Mouse (Mus musculus) gonadal fat pad, adult 2 months (tissue): ENCODE results near the gene Prr14. TPM values are rescaled to one million over a fixed set of nuclear protein-coding genes. Genes with fewer than 3 reads are reported as not detected.
"Not testable (repeated sequence)": the region's sequence is repeated elsewhere in the genome, so short reads cannot be mapped to it uniquely, and the experiment has no call there.

ENCODE experiments used
- DNase-seq: peaks from one replicate; pipeline ENCODE4 v3.0.0-alpha.2; 2012; ENCODE audit warnings: low read depth
- polyA plus RNA-seq: library from polyadenylated mRNA; depleted of rRNA; stranded (reverse); fragments of >200 nt; gene quantifications from 2 replicates; pipeline ENCODE4 v1.2.3, GENCODE M21; 2012

Prr14 gene
- polyA plus RNA-seq, 1 experiment, result 52.6 TPM

DNA sequence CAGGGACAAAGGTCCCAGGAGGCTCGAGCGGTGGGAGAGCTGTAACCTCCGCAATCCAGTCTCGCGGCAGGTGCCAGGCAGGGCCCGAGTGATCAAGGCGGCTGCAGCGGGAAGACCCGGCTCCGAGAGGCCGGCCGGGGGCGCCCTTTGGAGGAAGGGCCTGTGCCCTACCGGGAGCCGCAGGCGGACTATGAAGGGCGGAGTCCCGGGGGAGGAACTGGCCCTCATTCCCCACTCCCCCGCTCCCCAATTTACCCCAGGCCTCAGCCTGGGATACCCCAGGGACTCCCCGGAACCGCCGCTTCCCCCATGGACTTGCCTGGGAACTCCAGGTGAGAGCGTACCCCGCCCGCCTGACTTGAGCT is 12.2 kb downstream of the Prr14 start:
- DNase-seq, result no peak

DNA sequence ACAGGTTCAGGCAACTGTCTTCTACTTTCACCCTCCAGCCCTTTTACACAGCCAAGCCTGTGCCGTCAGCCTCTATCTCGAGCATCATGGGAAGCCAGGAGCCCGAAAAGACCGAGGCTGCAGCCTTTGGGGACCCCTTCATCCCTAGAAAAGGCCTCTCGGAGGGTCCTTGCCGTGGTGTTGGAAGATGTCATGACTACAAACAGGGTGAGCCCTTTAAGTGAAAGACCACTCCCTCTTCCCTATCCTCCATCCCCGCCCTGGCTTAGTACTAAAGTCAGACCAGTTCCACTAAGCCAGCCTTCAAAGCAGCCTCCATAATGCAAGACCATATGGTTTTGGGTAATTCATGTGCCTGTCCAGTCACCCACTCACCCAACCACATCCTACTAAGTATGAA is 12.6 kb downstream of the Prr14 start:
- DNase-seq, result no peak

DNA sequence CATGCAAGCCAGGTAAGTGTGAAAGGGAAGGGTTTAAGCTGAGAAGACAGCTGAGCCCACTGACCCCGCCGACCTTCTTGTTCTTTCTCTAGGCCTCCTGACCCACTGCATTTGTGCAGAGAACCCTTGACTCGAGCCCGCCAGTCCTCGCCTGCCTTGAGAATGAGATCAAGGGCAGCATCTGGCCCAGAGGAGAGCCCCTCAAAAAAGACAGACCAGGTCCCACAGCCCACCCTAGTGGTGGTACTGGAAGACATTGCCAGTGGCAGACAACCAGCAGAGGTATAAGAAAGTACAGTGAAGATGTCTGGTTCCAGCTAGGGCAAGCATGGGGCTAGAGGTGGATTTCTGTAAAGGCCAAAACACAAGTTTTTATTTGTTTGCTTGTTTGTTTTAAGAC is 14.3 kb downstream of the Prr14 start:
- DNase-seq, result no peak

DNA sequence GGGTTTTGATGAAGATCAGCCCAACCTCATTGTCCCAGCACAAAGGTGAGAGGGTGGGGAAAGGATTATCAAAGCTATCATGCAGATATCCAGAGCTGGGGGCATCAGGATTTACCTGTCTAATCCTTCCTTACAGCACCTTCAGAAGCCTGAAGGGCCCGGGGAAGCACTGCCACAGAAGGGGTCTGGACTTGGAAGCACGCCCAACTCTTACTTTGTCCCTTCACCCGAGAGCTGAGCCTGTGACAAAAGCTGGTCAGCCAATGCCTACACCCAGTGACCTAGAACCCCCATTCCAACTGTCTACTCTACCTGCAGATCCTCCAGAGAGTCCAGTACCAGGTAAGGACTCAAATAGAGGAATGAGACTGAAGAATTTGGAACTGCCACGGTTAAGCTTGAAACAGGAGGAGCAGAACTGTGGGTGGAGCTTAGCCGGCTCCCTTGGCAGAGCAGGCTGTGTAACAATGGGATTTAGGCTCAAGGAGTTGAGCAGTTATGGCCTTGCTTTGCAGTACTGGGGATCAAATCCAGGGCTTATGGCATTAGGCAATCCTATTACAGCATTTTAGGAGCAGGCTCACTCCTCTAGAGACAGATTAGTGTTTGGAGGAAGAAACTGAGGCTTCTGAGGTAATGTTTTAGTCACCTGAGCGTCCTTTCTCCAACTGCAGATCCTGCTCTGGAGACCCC is 15.1 kb downstream of the Prr14 start:
- peak; percentile 70 for DNase-seq

DNA sequence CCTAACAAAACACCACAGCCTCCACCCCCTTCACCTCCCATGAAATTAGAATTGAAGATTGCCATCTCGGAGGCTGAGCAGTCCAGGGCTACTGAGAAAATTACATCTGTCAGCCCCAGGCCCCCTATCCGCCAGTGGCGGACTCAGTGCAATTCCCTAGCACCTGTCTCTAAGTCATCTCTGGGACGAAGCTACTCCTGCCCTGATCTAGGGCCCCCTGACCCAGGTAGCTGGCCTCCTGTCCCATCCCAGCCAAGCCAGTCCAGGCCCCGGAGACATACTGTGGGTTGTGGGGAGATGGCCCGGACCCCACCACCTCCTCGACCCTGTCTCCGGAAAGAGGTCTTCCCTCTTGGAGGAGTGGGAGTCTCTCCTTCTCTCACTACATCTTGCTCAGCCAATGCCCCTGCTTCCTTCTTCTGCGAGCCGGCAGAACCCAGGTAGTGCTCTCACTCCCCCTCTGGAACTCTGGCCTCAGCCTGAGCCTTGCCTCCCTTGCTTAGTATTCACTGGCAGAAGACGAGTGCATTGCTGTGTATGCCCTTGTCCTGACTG is 15.9 kb downstream of the Prr14 start:
- no peak for DNase-seq

DNA sequence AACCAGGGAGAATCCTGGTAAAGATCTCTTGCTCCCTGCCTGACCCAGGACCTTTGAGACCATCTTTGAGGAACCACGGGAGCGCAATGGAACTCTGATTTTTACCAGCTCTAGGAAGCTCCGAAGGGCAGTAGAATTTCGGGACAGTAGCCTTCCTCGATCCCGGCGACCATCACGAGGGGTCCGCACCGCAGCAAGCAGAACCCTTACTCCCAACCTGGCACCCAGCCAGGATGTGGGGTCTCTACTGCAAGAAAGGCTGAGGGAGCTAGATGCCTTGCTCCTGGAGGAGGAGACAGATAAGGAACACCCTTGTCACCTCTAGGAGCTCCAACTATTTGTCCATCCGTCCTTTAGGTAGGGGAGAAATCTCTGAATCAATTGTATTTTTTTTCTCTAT is 16.9 kb downstream of the Prr14 start:
- no peak for DNase-seq

DNA sequence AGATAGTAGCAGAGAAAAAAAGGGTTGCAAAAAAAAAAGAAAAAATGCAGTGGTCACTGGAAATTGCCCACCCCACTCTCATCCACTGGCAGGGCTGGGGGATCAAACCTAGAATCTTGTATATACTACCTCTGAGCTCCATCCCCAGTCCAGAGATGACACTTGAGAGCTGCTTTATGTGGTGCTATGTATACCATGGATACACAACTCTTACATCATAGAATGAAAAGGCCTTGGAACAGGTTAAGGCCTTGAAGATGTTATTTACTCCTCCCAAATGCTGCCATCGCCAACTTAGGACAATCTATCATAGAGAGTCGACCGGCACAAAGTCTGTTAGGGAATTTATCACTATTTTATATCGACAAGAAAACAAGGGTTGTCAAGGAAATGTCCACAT is 17.4 kb downstream of the Prr14 start:
- DNase-seq, result no peak

DNA sequence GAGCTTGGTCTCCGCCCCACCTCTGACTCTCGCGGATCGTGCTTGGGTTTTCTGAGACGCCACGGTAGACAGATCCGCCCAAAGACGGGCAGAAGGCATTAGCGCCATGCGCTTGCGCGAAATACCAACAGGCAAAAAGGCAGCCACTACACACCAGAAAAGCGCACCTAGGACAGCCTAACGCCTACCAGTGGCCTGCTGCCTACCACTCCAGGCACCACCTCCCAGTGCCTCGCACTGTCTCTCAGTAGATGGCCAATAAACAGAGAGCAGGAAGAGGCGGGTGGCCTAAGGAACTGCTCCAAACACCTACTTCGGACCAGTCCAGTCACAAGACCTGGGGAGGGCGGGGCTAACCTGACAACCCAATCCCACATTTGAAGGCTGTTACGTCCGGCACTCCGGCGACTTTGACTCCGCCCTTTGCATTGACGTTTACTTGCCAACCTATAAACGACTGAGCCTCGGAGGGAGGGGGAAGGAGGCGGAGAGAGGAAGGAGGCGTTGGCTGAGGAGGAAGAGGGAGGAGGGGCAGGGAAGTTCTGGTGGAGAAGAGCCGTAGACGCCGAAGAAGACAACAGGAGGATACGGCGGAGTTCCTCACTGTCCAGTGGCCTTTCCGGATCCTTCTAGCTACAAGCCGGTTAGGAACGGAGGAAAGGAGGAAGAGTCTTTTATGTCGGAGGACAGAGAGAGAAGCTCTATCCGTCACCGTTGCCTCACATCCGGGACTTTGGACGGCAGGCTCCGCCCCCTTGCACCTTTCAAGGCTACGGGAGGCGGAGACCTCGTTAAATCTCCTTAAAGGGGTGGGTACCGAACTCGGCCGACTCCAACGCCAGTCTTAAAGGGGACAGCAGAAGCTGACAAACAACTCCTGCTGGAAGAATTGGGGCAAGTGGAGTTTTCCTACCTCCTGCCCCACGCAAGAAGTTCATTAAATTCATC is 18.6 kb downstream of the Prr14 start:
- DNase-seq, result peak; percentile 100

DNA sequence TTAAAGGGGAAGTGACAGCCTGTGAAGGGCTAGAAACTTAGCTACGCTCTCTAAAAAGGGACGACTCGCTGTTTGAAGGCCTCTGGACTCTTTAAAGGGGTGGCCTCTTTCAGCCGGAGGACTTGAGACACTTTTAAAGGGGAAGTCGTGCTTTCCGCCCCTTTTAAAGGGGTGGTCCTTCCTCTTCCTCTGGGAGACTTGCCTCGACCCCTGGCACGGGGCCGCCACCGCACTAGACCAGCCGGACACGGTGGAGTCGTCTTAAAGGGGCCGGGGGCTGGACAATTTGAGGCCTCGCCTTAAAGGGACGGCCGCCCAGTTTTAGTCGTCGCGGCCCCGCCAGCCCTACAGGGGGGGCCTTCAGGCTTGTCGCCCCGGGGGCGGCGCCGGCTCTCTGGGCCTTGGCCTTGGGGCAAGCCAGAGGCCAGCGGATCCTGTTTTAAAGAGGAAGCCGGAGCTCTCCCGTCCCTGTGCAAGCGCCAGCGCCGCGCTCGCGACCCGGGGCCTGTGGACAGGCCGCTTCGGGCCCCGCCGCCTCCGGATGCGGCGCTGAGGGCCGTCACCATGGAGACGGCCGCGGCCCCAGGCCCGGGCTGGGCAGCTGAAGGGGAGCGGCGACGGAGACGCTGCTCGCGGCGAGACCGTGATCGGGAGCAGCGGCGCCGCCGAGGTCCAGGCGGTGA is 19.4 kb downstream of the Prr14 start, which contains the start of gene Fbrs:
Gene Fbrs, plus strand, starts transcription at position 565 of the 683 bp plus-strand sequence.
- no peak for DNase-seq

DNA sequence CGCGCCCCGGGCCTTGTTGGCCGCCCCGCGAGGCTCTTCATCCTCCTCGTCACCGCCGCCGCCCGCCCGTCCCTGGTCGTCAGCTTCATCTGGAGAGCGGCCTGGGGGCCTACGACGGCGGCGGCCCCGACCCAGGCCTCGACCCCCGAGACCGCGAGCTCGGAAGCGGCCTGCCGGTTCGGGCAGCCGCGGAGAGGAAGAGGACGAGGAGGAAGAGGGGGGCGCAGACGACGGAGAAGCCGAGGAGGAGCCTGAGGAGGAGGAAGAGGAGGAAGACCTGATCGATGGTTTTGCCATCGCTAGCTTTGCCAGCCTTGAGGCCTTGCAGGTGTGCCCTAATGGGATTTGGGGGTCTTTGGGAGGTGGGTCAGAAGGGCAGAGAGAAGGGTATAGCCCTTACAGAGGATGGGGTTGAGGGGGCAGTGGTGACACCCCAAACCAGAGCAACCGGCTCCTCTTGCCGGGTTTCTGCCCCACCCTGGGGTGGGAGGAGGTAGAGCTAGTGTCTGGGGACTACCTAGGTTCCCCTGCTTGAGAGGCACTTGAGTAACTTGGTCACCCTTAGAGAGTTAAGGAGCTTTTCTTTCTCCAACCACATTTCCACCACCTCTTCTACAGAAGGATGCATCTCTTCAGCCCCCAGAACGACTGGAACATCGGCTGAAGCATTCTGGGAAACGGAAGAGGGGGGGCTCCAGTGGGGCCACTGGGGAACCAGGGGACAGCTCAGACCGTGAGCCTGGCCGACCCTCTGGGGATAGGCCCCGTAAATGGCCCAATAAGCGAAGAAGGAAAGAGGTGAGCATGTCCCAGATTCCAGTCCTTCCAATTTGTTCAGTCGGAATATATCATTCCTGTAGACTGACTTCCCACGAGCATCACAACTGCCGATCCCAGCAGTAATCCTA is 20.2 kb downstream of the Prr14 start:
- DNase-seq, result no peak

DNA sequence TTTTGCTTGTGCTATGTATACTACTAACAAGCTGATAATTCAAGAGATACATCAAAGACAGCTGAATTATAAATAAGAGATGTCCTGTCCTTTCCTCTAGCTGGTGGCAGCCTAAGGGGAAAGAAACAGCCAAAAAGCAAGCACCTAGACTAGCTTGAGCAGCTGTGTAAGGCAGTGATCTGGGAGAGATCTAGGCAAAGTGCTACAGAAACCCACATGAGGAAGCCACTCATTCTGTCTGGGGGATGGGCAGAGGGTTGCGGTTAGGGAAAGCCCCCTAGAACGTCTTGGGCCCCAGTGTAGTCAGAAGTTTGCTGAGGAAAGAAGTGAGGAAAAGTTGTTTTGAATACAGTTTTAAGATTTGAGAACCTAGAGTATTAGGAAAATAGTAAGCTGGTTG is 20.9 kb downstream of the Prr14 start:
- no peak for DNase-seq

DNA sequence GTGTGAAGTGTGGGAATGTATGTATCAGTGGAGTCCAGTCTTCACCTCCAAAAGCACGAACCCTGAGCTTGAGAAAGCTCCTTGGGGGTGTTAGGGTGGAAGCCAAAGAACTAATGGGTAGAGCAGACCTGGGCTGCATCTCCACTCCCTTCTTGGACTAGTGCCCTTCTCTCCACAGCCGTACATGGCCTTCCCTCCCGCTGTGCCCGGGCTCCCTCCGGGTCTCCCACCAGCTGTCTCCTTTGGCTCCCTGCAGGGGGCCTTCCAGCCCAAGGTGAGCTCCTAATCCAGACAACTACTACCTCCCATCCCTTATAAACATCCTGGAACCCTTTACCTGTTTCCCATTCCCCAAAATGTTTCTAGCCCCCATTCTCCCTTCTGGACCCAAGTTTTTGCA is 26.0 kb downstream of the Prr14 start:
- no peak for DNase-seq

DNA sequence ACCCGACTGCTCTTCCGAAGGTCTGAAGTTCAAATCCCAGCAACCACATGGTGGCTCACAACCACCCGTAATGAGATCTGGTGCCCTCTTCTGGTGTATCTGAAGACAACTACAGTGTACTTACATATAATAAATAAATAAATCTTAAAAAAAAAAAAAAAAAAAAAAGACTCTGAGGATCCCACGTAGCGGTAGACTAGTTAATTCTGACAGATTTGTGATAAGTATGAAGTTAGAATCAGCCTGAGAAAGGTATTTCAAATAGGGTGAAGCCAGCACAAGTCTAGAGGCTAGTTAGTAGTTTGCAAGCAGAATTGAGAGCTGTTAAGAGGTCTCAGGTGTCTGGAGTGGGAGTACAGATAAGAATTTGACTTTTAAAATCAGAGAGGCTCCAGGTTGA is 29.0 kb downstream of the Prr14 start:
- not testable (repeated sequence) for DNase-seq

DNA sequence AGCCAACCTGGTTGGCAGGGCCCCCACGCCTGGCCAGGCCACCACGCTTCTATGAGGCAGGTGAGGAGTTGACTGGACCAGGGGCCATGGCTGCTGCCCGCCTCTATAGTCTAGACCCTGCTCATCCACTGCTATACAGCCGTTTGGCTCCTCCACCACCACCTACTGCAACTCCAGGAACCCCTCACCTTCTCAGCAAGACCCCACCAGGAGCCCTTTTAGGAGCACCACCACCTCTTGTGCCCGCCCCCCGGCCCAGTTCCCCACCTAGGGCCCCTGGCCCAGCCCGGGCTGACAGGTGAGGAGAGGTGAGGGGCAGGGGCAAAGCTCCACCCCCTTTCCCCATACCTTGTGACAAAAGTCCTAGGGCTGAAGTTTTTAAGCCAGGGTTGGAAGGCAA is 30.6 kb downstream of the Prr14 start:
- no peak for DNase-seq

DNA sequence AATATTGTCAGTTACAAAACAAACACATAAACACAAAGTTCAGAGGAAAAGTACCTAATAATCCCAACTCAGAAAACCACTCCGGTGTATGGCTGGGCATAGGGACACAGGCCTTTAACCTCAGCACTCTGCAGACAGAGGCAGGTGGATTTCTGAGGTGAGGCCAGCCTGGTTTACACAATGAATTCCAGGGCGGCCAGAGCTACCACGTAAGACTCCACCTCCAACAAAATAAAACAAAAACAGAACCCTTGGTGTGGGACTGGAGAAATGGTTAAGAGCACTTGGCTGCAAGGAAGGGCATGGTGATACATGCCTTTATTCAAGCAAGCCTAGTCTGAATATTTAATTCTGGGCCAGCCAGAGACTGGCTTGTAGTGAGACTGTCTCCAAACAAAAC is 32.4 kb downstream of the Prr14 start:
- DNase-seq, result no peak

DNA sequence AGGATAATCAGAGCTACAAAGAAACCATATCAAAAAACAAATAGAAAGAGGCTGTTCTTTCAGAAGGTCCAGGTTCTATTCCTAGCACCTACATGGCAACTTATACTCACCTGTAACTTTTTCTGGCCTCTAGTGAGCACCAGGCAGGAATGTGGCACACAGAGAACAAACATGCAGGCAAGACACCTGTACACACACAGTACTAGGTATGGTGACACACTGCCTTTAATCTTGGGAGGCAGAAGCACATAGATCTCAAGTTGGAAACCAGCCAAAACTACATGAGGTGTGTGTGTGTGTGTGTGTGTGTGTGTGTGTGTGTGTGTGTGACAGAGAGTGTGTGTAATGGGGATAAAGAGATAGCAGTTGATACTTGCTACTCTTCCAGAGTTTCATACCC is 35.2 kb downstream of the Prr14 start:
- DNase-seq, result no peak

DNA sequence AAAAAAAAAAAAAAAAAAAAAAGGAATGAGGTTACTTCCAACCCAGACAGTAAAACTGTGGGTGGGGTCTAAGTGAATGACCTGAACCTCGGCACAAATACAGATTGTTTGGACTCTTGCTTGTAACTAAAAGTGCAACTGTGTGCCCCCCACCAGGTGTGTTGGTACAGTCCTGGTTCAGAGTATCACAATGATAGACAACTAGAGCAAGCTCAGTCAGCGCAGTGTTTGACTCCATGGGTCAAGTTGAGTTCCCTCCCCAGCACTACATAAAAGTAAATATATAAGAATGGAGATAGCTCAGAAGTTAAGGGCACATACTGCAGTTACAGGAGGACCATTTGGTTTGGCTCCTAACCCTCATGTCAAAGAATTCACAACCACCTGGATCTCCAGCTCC is 38.0 kb downstream of the Prr14 start:
- no peak for DNase-seq

DNA sequence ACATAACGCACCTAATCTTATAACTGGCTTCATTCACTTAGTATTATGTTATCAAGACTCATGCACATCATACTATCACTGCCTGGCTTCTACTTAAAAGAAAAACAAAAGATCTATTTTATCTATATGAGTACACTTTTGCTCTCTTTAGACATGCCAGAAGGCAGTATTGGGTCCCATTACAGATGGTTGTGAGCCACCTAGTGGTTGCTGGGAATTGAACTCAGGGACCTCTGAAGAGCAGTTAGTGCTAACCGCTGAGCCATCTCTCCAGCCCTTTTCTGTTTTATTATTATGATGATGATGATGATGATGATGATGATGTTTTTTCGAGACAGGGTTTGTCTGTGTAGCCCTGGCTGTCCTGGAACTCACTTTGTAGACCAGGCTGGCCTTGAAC is 39.0 kb downstream of the Prr14 start:
- no peak for DNase-seq

DNA sequence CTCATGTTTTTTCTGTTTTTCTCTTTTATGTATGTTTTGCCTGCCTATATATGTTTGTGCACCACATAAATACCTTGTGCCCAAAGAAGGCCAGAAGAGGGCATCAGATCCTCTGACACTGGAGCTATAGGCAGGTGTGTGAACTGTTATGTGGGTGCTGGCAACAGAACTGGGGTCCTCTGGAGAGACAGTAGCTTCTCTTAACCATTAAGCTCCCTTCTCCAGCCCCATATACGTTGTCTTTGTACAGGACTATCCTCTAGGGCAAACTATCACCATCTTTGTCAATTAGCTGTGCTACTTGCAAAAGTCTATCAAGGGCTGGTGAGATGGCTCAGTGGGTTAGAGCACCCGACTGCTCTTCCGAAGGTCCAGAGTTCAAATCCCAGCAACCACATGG is 48.9 kb downstream of the Prr14 start:
- DNase-seq, result no peak

DNA sequence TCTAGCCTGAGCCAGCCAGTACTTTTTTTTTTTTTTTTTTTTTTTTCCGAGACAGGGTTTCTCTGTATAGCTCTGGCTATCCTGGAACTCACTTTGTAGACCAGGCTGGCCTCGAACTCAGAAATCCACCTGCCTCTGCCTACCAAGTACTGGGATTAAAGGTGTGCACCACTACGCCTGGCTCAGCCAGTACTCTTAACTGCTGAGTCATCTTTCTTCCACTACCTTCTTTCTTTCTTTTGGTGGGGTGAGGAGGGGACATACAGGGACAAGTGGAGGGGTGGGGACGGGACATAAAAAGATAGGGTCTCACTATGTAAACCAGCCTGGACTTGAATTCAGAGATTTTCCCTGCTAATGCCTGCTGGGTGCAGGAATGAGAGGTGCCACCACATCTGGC is 50.4 kb downstream of the Prr14 start:
- not testable (repeated sequence) for DNase-seq

DNA sequence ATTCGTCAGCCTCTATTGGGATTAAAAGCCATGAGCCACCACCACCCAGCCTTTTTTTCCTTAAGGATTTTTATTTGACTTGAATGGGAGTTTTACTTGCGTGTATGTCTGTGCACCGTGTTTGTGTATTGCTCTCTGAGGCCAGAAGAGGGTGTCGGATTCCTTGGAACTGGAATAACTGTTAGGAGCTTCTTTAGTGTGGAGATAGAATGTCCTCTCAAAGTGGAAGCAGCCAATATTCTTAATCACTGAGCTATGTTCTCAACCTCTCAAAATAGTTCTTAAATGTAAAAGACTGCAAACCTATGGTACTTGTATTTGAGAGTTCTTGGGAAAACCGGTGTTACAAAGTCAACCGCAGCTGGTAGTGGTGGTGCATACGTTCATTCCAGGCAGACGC is 51.8 kb downstream of the Prr14 start:
- DNase-seq, result no peak
